Mouse (Mus musculus) embryonic facial prominence, embryonic 15.5 days (tissue): ENCODE results near the gene Shank2. TPM values are rescaled to one million over a fixed set of nuclear protein-coding genes. Genes with fewer than 3 reads are reported as not detected.

ENCODE experiments used
- ATAC-seq: fragments of 200-750 bp; cut with Nextera tagmentation; 2 replicates; pipeline ENCODE4 v1.8.0; 2017; ENCODE audit warnings: low read depth, moderate TSS enrichment; ENCODE audit not compliant: insufficient number of reproducible peaks, low FRiP score, low TSS enrichment
- H3K27ac ChIP-seq: fragments of 300-500 bp; sonication (generic); replicated peaks from 2 replicates; pipeline ENCODE4 v1.5.1; 2015; ENCODE audit warnings: mild to moderate bottlenecking, inconsistent platforms
- H3K27me3 ChIP-seq: fragments of 300-500 bp; sonication (generic); 2 replicates; pipeline ENCODE4 v1.6.1; 2015; ENCODE audit warnings: inconsistent platforms
- H3K36me3 ChIP-seq: fragments of 300-500 bp; sonication (generic); 2 replicates; pipeline ENCODE4 v1.6.1; 2015; ENCODE audit warnings: mild to moderate bottlenecking, inconsistent platforms
- H3K4me1 ChIP-seq: fragments of 300-500 bp; sonication (generic); 2 replicates; pipeline ENCODE4 v1.6.1; 2015; ENCODE audit warnings: inconsistent platforms
- H3K4me2 ChIP-seq: fragments of 300-500 bp; sonication (generic); replicated peaks from 2 replicates; pipeline ENCODE4 v1.6.1; 2015; ENCODE audit warnings: mild to moderate bottlenecking, inconsistent platforms
- H3K4me3 ChIP-seq: fragments of 300-500 bp; sonication (generic); replicated peaks from 2 replicates; pipeline ENCODE4 v1.5.1; 2015; ENCODE audit warnings: mild to moderate bottlenecking, inconsistent platforms
- H3K9ac ChIP-seq: fragments of 300-500 bp; sonication (generic); 2 replicates; pipeline ENCODE4 v1.6.1; 2015; ENCODE audit warnings: inconsistent platforms
- H3K9me3 ChIP-seq: fragments of 300-500 bp; sonication (generic); replicated peaks from 2 replicates; pipeline ENCODE4 v1.6.1; 2016; ENCODE audit warnings: inconsistent platforms
- WGBS: fragments of 180-500 bp; shearing (Covaris S2); methylation state at CpG from one replicate; pipeline ENCODE4 v1.1.7; 2015; 5-methylcytosine and 5-hydroxymethylcytosine counted together
- polyA plus RNA-seq: library from polyadenylated mRNA; unstranded; fragments of >200 nt; fragmentation: Nextera tagmentation; extraction: Ambion mirVana; gene quantifications from 2 replicates; pipeline ENCODE4 v1.2.1, GENCODE M21; 2015

Shank2 gene
- polyA plus RNA-seq, 1 experiment from 2014 or later: 1.1 TPM

GRCm38 (mm10) chr7:144432920-144433319 lies 431.2 kb downstream of the Shank2 start:
- no peak for ATAC-seq
- no peak overlapping the region for H3K4me2 ChIP-seq
- no peak overlapping the region for H3K4me3 ChIP-seq
- H3K36me3 ChIP-seq: peaks cover 25% of the 10 kb centered on the region
- no peak overlapping the region for H3K9ac ChIP-seq
- no peaks in the 10 kb centered on the region for H3K9me3 ChIP-seq
- H3K4me1 ChIP-seq: no peaks in the 10 kb centered on the region
- H3K27me3 ChIP-seq: no peaks in the 10 kb centered on the region
- H3K27ac ChIP-seq: no peak overlapping the region
- 67% methylated on average over 2 of the region's 2 CpGs for WGBS

- H3K4me1 ChIP-seq: no peaks in the 10 kb centered on the region
- WGBS: over 99% methylated on average over 7 of the region's 7 CpGs
- H3K9me3 ChIP-seq: no peaks in the 10 kb centered on the region
- H3K36me3 ChIP-seq: peaks cover 84% of the 10 kb centered on the region
- no peak overlapping the region for H3K9ac ChIP-seq
- H3K4me2 ChIP-seq: no peak overlapping the region
- H3K27me3 ChIP-seq: no peaks in the 10 kb centered on the region
- no peak overlapping the region for H3K4me3 ChIP-seq
- H3K27ac ChIP-seq: no peak overlapping the region
- ATAC-seq: no peak
Measured at GRCm38 (mm10) chr7:144438811-144439210, 437.1 kb downstream of the Shank2 start.

- no peak overlapping the region for H3K4me3 ChIP-seq
- H3K27ac ChIP-seq: no peak overlapping the region
- H3K9ac ChIP-seq: no peak overlapping the region
- H3K36me3 ChIP-seq: peaks cover 96% of the 10 kb centered on the region
- H3K4me2 ChIP-seq: no peak overlapping the region
- H3K27me3 ChIP-seq: no peaks in the 10 kb centered on the region
- H3K9me3 ChIP-seq: no peaks in the 10 kb centered on the region
- ATAC-seq: no peak
- no peaks in the 10 kb centered on the region for H3K4me1 ChIP-seq
- WGBS: 87% methylated on average over 11 of the region's 11 CpGs
Measured at GRCm38 (mm10) chr7:144441466-144441865, 439.7 kb downstream of the Shank2 start.

GRCm38 (mm10) chr7:144441976-144442375 lies 440.2 kb downstream of the Shank2 start:
- H3K36me3 ChIP-seq: peaks cover 96% of the 10 kb centered on the region

GRCm38 (mm10) chr7:144444788-144445187 lies 443.1 kb downstream of the Shank2 start:
- no peak overlapping the region for H3K27ac ChIP-seq
- H3K4me2 ChIP-seq: no peak overlapping the region
- H3K9me3 ChIP-seq: no peaks in the 10 kb centered on the region
- H3K4me1 ChIP-seq: no peaks in the 10 kb centered on the region
- H3K27me3 ChIP-seq: no peaks in the 10 kb centered on the region
- peaks cover 96% of the 10 kb centered on the region for H3K36me3 ChIP-seq
- WGBS: 90% methylated on average over 7 of the region's 7 CpGs
- no peak overlapping the region for H3K4me3 ChIP-seq
- H3K9ac ChIP-seq: no peak overlapping the region
- no peak for ATAC-seq

More at GRCm38 (mm10) chr7:144441976-144442375, 440.2 kb downstream of the Shank2 start:
- no peak for ATAC-seq
- Histone ChIP-seq H3K27me3 (no peaks in the 10 kb centered on the region), H3K27ac (no peak overlapping the region), H3K9ac (no peak overlapping the region), H3K4me1 (no peaks in the 10 kb centered on the region), H3K4me2 (no peak overlapping the region), H3K4me3 (no peak overlapping the region), H3K9me3 (no peaks in the 10 kb centered on the region)
- 91% methylated on average over 4 of the region's 4 CpGs for WGBS

- Histone ChIP-seq H3K36me3 (peaks cover 96% of the 10 kb centered on the region), H3K4me1 (no peaks in the 10 kb centered on the region), H3K9me3 (no peaks in the 10 kb centered on the region), H3K4me2 (no peak overlapping the region), H3K27me3 (no peaks in the 10 kb centered on the region), H3K9ac (no peak overlapping the region), H3K4me3 (no peak overlapping the region), H3K27ac (no peak overlapping the region)
- no peak for ATAC-seq
- WGBS: 87% methylated on average over 3 of the region's 3 CpGs
Measured at GRCm38 (mm10) chr7:144447146-144447545, 445.4 kb downstream of the Shank2 start.

- no peaks in the 10 kb centered on the region for H3K27me3 ChIP-seq
- ATAC-seq: no peak
Measured at GRCm38 (mm10) chr7:144448186-144448585, 446.5 kb downstream of the Shank2 start.

GRCm38 (mm10) chr7:144449637-144450570 lies 448.2 kb downstream of the Shank2 start:
- Histone ChIP-seq H3K27me3 (no peaks in the 10 kb centered on the region), H3K4me1 (no peaks in the 10 kb centered on the region), H3K9ac (no peak overlapping the region), H3K9me3 (no peaks in the 10 kb centered on the region), H3K4me2 (no peak overlapping the region), H3K27ac (no peak overlapping the region), H3K36me3 (peaks cover 99% of the 10 kb centered on the region), H3K4me3 (no peak overlapping the region)
- no peak for ATAC-seq
- WGBS: 90% methylated on average over 13 of the region's 13 CpGs

More at GRCm38 (mm10) chr7:144448186-144448585, 446.5 kb downstream of the Shank2 start:
- WGBS: 83% methylated on average over 1 of the region's 1 CpGs
- no peak overlapping the region for H3K4me2 ChIP-seq
- H3K27ac ChIP-seq: no peak overlapping the region
- no peak overlapping the region for H3K4me3 ChIP-seq
- no peaks in the 10 kb centered on the region for H3K9me3 ChIP-seq
- H3K9ac ChIP-seq: no peak overlapping the region
- H3K36me3 ChIP-seq: peaks cover 95% of the 10 kb centered on the region
- no peaks in the 10 kb centered on the region for H3K4me1 ChIP-seq

- H3K4me2 ChIP-seq: no peak overlapping the region
- H3K4me3 ChIP-seq: no peak overlapping the region
- H3K36me3 ChIP-seq: peaks cover 99% of the 10 kb centered on the region
- H3K27me3 ChIP-seq: no peaks in the 10 kb centered on the region
- H3K9ac ChIP-seq: no peak overlapping the region
- no peak overlapping the region for H3K27ac ChIP-seq
- H3K9me3 ChIP-seq: no peaks in the 10 kb centered on the region
- H3K4me1 ChIP-seq: no peaks in the 10 kb centered on the region
- WGBS: 80% methylated on average over 9 of the region's 9 CpGs
- ATAC-seq: no peak
Measured at GRCm38 (mm10) chr7:144450661-144451060, 448.9 kb downstream of the Shank2 start.

- Histone ChIP-seq H3K27ac (no peak overlapping the region), H3K36me3 (peaks cover 98% of the 10 kb centered on the region), H3K4me2 (no peak overlapping the region), H3K4me3 (no peak overlapping the region), H3K4me1 (no peaks in the 10 kb centered on the region), H3K27me3 (no peaks in the 10 kb centered on the region), H3K9ac (no peak overlapping the region), H3K9me3 (no peaks in the 10 kb centered on the region)
- WGBS: 89% methylated on average over 1 of the region's 1 CpGs
- no peak for ATAC-seq
Measured at GRCm38 (mm10) chr7:144458881-144459280, 457.2 kb downstream of the Shank2 start.

- Histone ChIP-seq H3K27ac (no peak overlapping the region), H3K4me3 (no peak overlapping the region), H3K4me2 (no peak overlapping the region), H3K4me1 (no peaks in the 10 kb centered on the region), H3K9ac (no peak overlapping the region), H3K27me3 (no peaks in the 10 kb centered on the region), H3K9me3 (no peaks in the 10 kb centered on the region), H3K36me3 (peaks cover 93% of the 10 kb centered on the region)
- WGBS: 94% methylated on average over 6 of the region's 6 CpGs
- no peak for ATAC-seq
Measured at GRCm38 (mm10) chr7:144461246-144461902, 459.6 kb downstream of the Shank2 start.
